Mouse (Mus musculus) forebrain, embryonic 16.5 days (tissue): Measurements from ENCODE around the gene Atxn2. TPM values are rescaled to one million over a fixed set of nuclear protein-coding genes. Genes with fewer than 3 reads are reported as not detected.
"Not testable (repeated sequence)": the region's sequence is repeated elsewhere in the genome, so short reads cannot be mapped to it uniquely, and the experiment has no call there.

Experiments used
- ATAC-seq: fragments of 200-750 bp; cut with Nextera tagmentation; 2 replicates; pipeline ENCODE4 v1.8.0; 2017; ENCODE audit warnings: mild to moderate bottlenecking, moderate library complexity
- H3K27ac ChIP-seq: fragments of 300-500 bp; sonication (generic); 2 replicates; pipeline ENCODE4 v1.5.1; 2014; ENCODE audit warnings: low read length, control low read depth
- H3K27me3 ChIP-seq: fragments of 300-500 bp; sonication (generic); replicated peaks from 2 replicates; pipeline ENCODE4 v1.6.1; 2014; ENCODE audit warnings: low read length; ENCODE audit not compliant: control insufficient read depth, insufficient read depth
- H3K36me3 ChIP-seq: fragments of 300-500 bp; sonication (generic); 2 replicates; pipeline ENCODE4 v1.6.1; 2014; ENCODE audit not compliant: control insufficient read depth, insufficient read depth
- H3K4me1 ChIP-seq: fragments of 300-500 bp; sonication (generic); replicated peaks from 2 replicates; pipeline ENCODE4 v1.6.1; 2014; ENCODE audit warnings: low read length; ENCODE audit not compliant: control insufficient read depth, insufficient read depth
- H3K4me2 ChIP-seq: fragments of 300-500 bp; sonication (generic); 2 replicates; pipeline ENCODE4 v1.6.1; 2014; ENCODE audit warnings: mild to moderate bottlenecking, low read length, control low read depth
- H3K4me3 ChIP-seq: fragments of 300-500 bp; sonication (generic); replicated peaks from 2 replicates; pipeline ENCODE4 v1.5.1; 2014; ENCODE audit warnings: mild to moderate bottlenecking, low read length, control low read depth
- H3K9ac ChIP-seq: fragments of 300-500 bp; sonication (generic); replicated peaks from 2 replicates; pipeline ENCODE4 v1.6.1; 2014; ENCODE audit warnings: low read depth, low read length, control low read depth
- H3K9me3 ChIP-seq: fragments of 300-500 bp; sonication (generic); 2 replicates; pipeline ENCODE4 v1.6.1; 2016; ENCODE audit warnings: low read length; ENCODE audit not compliant: control insufficient read depth
- WGBS: fragments of 180-500 bp; shearing (Covaris S2); extraction: QIAGEN DNeasy Blood & Tissue Kit; methylation state at CpG from one replicate; pipeline ENCODE4 v1.1.7; 2014; 5-methylcytosine and 5-hydroxymethylcytosine counted together
- polyA plus RNA-seq: library from polyadenylated mRNA; unstranded; fragments of >200 nt; fragmentation: Nextera tagmentation; extraction: Ambion mirVana; gene quantifications from 2 replicates; pipeline ENCODE4 v1.2.1, GENCODE M21; 2015

The Atxn2 gene
- polyA plus RNA-seq, 1 experiment from 2014 or later, result 58.3 TPM

DNA sequence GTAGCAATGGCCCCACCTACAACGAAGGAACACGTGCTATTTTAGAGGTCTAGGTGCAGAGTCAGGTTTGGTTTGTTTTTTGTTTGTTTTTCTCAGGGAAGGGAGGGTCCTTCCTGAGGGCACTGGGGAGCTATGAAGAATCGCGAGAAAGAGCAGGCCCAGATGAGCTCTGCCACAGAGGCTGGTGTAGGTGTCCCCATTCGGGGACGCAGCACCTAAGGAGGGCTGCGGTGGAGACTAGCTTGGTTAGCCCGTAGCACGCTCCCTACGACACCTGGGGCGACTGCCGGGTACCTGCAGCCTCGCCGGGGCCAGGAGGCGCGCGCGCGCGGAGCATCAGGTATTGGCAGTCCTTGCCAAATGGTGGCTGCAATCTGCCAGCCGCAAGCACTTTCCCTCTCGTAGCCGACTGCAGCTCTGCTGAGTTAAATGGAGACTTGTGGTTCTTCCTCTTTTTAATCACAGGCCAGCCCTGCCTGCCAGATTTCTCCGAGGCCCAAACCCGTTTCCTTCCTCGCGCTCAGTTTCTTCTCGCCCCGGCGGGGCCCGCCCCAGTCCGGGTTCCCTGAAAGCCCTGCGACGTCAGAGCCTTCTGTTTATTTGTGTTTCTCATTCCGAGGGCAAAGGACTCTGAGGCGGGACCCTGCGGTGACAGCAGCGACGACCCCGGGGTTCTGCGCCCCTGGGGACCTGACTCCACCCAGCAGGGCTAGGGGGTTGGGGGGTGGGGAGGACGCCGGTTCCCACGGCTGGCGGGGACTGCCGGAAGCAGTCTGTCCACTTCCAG, 127.4 kb downstream of the Atxn2 start:
- peaks cover 31% of the 10 kb centered on the region for H3K27me3 ChIP-seq
- peak overlapping the region; percentile 41 for H3K4me3 ChIP-seq
- 1% methylated on average over 46 of the region's 46 CpGs for WGBS
- peaks cover 41% of the 10 kb centered on the region for H3K4me1 ChIP-seq
- H3K9ac ChIP-seq, result peak overlapping the region; percentile 37
- no peak for ATAC-seq
- H3K9me3 ChIP-seq, result peaks cover 2% of the 10 kb centered on the region; the same call in 1 of the 2 replicates
- peak overlapping the region; percentile 97 for H3K4me2 ChIP-seq
- no peaks in the 10 kb centered on the region for H3K36me3 ChIP-seq
- H3K27ac ChIP-seq, result no peak overlapping the region

DNA sequence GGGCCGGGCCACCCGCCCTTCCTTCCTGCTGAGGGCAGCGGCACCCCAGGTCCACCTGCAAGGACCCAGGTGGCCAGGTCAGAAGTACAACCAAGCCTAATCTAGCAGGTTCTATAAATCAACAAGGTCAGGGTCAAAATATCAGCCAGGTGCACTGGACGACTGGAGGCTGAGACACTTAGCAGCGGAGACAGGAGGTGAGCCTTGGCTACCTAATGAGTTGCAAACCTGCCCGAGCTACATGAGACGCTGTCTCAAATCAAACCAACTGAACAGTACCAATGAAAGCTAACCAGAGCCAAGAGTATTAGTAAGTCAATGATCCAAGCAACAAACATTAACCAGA, 128.0 kb downstream of the Atxn2 start:
- WGBS, result 34% methylated on average over 6 of the region's 7 CpGs
- Histone ChIP-seq H3K27me3 (peaks cover 31% of the 10 kb centered on the region), H3K9me3 (peaks cover 2% of the 10 kb centered on the region; the same call in 1 of the 2 replicates), H3K9ac (no peak overlapping the region), H3K36me3 (no peaks in the 10 kb centered on the region), H3K4me2 (peak overlapping the region; percentile 97), H3K4me1 (peaks cover 41% of the 10 kb centered on the region), H3K4me3 (peak overlapping the region; percentile 41), H3K27ac (no peak overlapping the region)
- ATAC-seq, result no peak

DNA sequence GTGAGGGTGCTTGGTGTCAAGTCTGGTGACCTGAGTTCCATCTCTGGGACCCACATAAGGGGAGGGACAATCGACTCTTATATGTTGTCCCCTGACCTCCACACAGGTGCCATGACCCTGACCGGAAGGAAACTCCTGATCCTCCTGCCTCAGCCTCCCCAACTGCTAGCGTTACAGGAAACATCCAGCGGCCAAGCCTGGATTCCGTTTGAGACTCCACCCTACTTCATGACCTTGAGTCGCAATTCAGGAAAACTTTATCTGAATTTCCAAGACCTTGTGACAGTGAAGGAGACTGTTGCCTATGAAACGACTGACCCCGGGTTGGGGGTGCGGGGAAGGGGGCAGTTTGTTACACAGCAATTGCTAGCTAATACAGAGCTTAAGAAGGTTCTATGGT, 130.4 kb downstream of the Atxn2 start:
- H3K4me1 ChIP-seq, result peaks cover 29% of the 10 kb centered on the region
- no peak for ATAC-seq
- H3K27me3 ChIP-seq, result peaks cover 34% of the 10 kb centered on the region
- H3K4me3 ChIP-seq, result no peak overlapping the region
- peaks cover 2% of the 10 kb centered on the region; the same call in 1 of the 2 replicates for H3K9me3 ChIP-seq
- H3K9ac ChIP-seq, result no peak overlapping the region
- H3K36me3 ChIP-seq, result no peaks in the 10 kb centered on the region
- no peak overlapping the region for H3K27ac ChIP-seq
- WGBS, result 95% methylated on average over 9 of the region's 9 CpGs
- no peak overlapping the region for H3K4me2 ChIP-seq

DNA sequence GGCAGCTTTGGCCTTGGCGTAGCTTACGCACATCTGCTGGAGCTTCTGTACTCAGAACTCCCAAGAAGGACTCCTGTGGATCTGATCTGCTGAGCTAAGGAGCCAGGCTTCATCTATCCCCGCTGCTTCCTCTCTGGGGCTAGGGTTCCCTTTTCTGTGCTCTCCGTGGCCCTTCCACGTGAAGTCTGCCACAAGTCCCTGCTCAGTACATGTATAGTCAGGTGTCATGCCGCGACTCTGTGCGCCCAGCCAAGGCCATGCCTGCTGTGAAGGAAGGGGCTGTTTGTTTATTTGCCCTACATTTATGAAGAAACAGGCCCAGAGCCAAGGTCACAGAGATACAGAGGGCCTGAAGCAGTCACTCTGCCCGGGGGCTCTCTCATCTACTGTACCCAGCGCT, 130.8 kb downstream of the Atxn2 start:
- Histone ChIP-seq H3K4me1 (peaks cover 26% of the 10 kb centered on the region), H3K27ac (no peak overlapping the region), H3K4me3 (no peak overlapping the region), H3K36me3 (no peaks in the 10 kb centered on the region), H3K4me2 (no peak overlapping the region), H3K9ac (no peak overlapping the region), H3K9me3 (peaks cover 2% of the 10 kb centered on the region; the same call in 1 of the 2 replicates), H3K27me3 (peaks cover 31% of the 10 kb centered on the region)
- 46% methylated on average over 10 of the region's 10 CpGs for WGBS
- no peak for ATAC-seq

DNA sequence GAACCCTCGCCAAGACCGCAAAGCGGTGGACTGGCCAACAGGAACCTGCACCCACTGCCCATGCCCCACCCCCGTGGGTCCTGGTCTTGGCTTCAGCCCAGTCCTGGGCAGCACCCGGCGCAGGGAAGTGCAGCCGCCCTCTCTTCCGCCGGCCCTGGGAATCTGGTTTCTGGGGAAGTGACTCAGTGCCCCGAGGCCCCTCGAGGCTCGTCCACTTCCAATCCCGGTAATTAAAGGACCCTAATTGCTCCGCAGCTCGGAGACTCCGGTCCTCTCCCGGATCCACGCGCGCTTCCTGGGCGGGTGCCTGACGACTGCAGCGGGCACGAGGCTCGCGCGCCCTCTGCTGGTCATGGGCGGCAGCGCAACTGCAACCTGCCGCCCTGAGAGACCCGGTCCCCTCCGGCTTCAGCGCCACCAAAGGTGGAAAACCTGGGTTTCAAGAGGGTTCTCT, 131.6 kb downstream of the Atxn2 start:
- peak overlapping the region; percentile 71 for H3K4me2 ChIP-seq
- peak overlapping the region; percentile 56 for H3K9ac ChIP-seq
- H3K36me3 ChIP-seq, result no peaks in the 10 kb centered on the region
- H3K27ac ChIP-seq, result no peak overlapping the region
- peaks cover 19% of the 10 kb centered on the region for H3K4me1 ChIP-seq
- H3K9me3 ChIP-seq, result peaks cover 2% of the 10 kb centered on the region; the same call in 1 of the 2 replicates
- peak; percentile 67 for ATAC-seq
- WGBS, result under 1% methylated on average over 33 of the region's 33 CpGs
- peak overlapping the region; percentile 48 for H3K4me3 ChIP-seq
- H3K27me3 ChIP-seq, result peaks cover 25% of the 10 kb centered on the region

DNA sequence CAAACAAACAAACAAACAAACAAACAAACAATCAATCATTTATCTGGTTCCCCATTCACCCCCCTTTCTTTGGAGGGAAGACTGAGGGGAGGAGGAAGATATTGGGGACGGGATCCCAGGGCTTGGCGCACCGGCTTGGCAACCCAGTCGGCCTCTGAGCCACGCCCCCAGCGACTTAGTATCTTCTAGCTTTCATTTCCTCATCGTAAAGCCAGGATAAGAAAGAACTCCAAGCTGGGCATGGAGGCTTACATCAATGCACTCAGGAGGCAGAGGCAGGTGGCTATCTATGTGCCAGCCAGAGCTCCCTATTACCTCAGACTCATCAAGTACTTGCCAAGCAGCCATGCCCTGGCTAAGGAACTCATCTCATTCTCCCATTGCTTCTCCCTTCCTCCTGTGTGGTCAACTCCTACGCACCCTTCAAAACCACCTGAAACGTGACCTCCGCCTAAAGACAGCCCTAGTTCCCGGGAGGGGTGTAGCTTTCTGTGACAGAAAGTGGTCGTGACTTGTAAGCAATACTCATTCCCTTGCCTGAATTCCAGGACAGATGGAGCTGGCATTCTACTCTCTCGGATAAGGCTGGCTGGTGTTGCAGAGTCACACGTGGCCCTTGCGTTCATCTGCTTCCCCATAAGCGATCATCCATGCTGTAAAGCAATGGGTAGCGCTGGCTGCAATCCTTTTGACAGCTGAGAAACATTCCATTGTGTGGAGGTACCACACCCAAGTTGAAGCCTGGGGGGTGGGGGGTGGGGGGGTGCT, 132.2 kb downstream of the Atxn2 start:
- WGBS, result 12% methylated on average over 17 of the region's 17 CpGs
- Histone ChIP-seq H3K4me3 (peak overlapping the region; percentile 48; the same call in 1 of the 2 replicates), H3K27me3 (peaks cover 20% of the 10 kb centered on the region), H3K36me3 (no peaks in the 10 kb centered on the region), H3K4me1 (peaks cover 19% of the 10 kb centered on the region), H3K9me3 (peaks cover 2% of the 10 kb centered on the region; the same call in 1 of the 2 replicates), H3K27ac (no peak overlapping the region), H3K9ac (no peak overlapping the region), H3K4me2 (peak overlapping the region; percentile 71)
- ATAC-seq, result 0 out of 2 replicates have a peak, but pooled peaks have one; percentile 5

DNA sequence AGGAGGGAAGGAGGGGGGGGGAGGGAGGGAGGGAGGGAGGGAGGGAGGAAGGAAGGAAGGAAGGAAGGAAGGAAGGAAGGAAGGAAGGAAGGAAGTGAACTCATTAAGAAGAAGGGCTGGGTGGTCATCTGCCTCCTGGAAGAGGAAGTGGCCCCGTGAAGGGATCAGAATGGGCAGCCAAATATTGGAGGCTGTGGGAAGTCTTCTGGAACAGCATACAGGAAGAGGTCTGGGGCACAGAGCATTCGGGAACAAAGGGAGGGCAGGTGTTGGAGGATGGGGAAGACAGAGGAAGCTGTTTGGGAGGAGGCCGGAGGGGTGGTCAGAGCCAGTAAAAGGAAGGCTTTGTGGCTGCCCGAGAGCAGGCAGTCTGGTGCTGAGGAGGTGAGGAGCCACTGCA, 134.2 kb downstream of the Atxn2 start:
- Histone ChIP-seq H3K27me3 (peaks cover 10% of the 10 kb centered on the region; the same call in 1 of the 2 replicates), H3K36me3 (no peaks in the 10 kb centered on the region), H3K27ac (no peak overlapping the region), H3K4me2 (no peak overlapping the region), H3K9ac (no peak overlapping the region), H3K4me3 (no peak overlapping the region), H3K4me1 (peaks cover 22% of the 10 kb centered on the region), H3K9me3 (peaks cover 2% of the 10 kb centered on the region; the same call in 1 of the 2 replicates)
- 44% methylated on average over 4 of the region's 4 CpGs for WGBS
- no peak for ATAC-seq

DNA sequence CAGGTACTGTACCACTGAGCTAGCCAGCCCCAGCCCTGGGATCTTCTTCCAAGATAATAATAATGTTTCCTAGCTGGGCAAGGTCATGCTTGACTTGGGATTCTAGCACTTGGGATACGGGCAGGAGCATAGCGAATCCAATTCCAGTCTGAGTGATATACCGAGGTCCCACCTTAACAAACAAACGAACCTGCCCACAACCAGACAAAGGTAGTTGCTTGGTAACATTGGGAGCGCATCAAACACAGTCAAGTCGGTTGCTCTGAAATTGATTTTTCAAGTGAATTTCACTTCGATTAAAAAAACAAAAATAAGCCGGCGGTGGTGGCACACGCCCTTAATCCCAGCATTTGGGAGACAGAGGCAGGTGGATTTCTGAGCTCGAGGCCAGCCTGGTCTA, 135.2 kb downstream of the Atxn2 start:
- Histone ChIP-seq H3K4me3 (no peak overlapping the region), H3K9me3 (no peaks in the 10 kb centered on the region), H3K27me3 (peaks cover 10% of the 10 kb centered on the region; the same call in 1 of the 2 replicates), H3K27ac (no peak overlapping the region), H3K4me1 (peaks cover 32% of the 10 kb centered on the region), H3K4me2 (no peak overlapping the region), H3K36me3 (no peaks in the 10 kb centered on the region), H3K9ac (no peak overlapping the region)
- no peak for ATAC-seq
- WGBS, result 86% methylated on average over 11 of the region's 11 CpGs

DNA sequence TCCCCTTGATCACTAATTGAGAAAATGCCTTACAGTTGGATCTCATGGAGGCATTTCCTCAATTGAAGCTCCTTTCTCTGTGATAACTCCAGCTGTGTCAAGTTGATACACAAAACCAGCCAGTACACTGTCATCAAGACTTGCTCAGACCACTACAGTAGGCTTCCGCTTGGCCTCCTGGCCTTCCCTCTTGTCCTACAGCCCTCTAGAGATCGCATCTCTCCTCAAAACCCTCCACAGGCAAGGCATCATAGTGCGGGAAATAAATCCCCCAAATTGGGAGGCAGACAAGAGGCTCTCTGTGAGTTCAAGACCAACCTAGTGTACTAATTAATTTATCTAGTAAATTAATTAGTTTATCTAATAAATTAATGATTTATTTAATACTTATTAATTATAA, 136.1 kb downstream of the Atxn2 start:
- H3K9me3 ChIP-seq, H3K36me3 ChIP-seq, H3K4me2 ChIP-seq, H3K27me3 ChIP-seq, H3K9ac ChIP-seq, H3K4me3 ChIP-seq, H3K27ac ChIP-seq, ATAC-seq: not testable (repeated sequence)
- peaks cover 32% of the 10 kb centered on the region for H3K4me1 ChIP-seq
- WGBS, result 77% methylated on average over 3 of the region's 3 CpGs
